Mouse (Mus musculus) Muller cell, postnatal 12 days (primary cell): Measurements from ENCODE around the gene Nkg7.
"Not testable (repeated sequence)": the region's sequence is repeated elsewhere in the genome, so short reads cannot be mapped to it uniquely, and the experiment has no call there.

Experiments used
- DNase-seq: peaks from one replicate; pipeline ENCODE4 v3.0.0-alpha.2; 2015; ENCODE audit errors: inconsistent ontology term

Nkg7 gene

GRCm38 (mm10) chr7:43436341-43437255 lies at the start of gene Nkg7:
Gene Nkg7 (plus strand): TSS chr7:43437073.
- DNase-seq = no peak

- DNase-seq = no peak
These were observed 44.3 kb upstream of the Nkg7 start for GRCm38 (mm10) chr7:43392349-43393121.

- DNase-seq = peak; percentile 77
These were observed 37.4 kb upstream of the Nkg7 start for GRCm38 (mm10) chr7:43399501-43399900.

DNA sequence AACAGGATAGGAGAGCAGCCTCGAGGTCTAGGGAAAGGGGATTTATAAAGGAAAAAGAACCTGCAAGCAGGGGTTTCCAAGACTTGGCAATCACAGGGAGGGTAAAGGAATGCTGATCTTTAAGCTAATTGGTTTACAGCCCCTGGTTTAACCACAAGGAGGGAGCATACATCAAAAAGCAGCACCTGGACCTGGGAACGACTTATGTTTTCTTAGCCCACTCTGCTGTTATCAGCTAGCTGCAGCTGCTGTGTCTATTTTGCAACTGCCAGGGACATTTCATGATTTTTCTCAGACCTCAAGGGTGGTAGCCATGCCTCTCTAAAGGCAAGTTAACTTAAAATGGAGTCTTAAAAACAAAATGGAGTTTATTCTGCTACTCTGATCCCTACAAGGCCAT lies 34.2 kb upstream of the Nkg7 start:
- DNase-seq = no peak

DNA sequence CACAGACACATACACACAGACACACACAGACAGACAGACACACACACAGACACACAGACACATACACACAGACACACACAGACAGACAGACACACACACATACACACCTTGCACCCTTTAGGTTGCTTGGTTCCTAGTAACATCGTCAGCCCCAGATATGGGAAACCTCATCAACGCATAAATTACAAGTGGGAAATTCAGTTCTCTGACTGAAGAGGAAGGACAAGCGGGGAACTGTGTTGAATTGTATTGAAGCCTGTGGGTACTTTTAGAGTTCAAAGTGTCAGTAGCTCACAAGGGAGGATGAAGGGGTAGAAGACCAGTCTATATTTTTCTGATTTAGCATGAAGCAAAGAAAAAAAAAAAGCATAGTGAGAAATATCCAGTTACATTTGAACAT lies 29.3 kb upstream of the Nkg7 start:
- DNase-seq = no peak

DNA sequence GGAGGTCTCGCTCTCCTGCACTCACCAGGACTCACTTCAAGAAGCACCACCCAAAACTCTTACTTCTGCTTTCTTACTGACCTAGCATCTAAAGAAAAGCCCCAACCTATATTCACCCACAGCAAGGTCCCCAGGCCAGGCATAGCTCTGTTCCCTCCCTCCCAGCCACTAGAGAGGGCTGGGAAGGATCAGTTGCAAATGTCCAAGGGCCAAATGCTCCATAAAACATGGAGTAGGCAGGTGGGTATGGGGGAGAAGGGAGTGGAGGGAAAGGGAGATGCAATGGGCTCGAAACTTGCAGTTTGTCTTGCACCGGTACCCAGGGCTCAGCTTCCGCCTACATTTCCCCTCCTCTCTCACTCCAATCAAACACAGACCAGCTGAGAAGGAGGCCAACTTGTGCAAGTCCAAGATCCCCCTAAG lies 28.7 kb upstream of the Nkg7 start, which contains the start of gene Siglecg:
Gene Siglecg, plus strand, starts transcription at position 74 of the 423 bp plus-strand sequence.
- DNase-seq = no peak

DNA sequence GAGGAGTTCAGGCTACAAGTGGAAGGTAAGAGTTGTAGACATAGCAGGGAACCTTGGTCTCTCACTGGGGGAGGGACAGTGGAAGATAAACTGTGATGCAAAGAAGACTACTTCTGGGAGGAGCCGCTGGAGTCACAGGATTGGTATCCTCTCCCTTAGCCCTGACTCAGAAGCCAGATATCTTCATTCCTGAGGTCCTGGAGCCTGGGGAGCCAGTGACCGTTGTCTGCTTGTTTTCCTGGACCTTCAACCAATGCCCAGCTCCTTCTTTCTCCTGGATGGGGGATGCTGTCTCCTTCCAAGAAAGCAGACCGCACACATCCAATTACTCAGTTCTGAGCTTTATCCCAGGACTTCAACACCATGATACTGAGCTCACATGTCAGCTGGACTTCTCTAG lies 27.8 kb upstream of the Nkg7 start:
- DNase-seq = peak; percentile 40

GRCm38 (mm10) chr7:43411724-43412123 lies 25.1 kb upstream of the Nkg7 start:
- DNase-seq = not testable (repeated sequence)

DNA sequence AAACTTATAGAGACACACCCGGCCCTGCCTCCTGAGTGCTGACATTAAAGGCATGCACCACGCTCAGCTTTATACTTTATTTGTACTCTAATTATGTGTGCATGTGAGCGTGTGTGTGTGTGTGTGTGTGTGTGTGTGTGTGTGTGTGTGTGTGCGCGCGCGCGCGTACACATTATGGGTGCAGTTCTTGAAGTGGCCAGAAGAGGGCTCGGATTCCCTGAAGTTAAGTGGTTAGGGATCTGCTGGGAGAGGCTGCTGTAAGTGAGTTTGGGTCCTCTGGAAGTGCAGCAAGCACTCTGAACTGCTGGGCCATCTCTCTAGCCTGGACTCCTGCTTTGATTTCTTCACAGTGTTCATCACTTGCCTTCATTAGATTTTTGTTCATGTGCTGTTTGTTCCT lies 19.6 kb upstream of the Nkg7 start:
- DNase-seq = no peak

- peak; percentile 72 for DNase-seq
These were observed 13.8 kb upstream of the Nkg7 start for GRCm38 (mm10) chr7:43422995-43423617.

DNA sequence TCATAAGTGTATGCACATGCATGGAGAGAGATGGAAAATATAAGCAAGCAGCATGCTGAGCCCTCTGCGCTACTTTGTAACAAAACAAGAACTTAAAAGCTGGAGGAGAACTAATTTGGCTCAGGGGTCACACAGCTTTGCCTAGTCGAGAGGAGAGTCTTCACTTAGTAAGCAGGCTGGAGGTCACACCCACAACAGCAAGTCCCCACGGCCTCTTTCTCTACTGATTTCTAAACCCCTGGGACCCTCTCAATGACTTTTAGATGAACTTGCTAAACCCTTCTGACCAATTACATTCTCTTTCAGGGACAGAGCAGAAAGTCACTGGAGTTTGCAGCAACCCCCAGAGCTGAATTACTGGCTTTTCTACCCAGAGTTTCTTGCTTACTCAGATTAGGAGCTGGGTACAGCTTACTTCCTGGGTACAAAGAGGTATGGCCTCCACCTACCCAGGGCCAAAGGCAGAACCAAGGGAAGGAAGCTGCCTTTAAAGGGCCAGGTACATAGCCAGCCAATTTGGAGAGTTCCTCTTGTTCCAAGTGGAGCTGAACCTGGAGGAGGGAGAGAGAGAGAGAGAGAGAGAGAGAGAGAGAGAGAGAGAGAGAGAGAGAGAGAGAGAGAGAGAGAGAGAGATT lies 12.8 kb upstream of the Nkg7 start:
- no peak for DNase-seq

DNA sequence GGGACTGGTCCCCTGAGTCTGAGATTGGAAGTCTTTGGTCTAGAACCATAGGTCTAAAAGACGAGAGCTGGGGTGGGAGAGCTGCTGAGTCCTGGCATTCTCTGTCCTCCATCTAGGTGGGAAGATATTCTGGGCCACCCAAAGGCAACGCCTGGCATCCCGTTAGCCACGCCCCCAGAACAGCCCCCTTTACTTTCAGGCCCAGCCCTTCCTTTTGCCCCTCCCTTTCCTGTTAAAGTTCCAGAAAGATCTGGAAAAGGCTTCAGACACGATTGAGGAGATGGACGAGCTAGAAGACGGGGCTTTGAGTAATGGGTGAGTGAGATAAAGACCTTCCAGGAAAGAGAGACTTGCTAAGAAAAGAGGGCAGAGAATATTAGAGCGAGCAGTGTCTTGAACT lies 9.5 kb upstream of the Nkg7 start, which contains the start of gene Lim2:
Gene Lim2, plus strand, starts transcription at position 265 of the 400 bp plus-strand sequence.
- DNase-seq = no peak

DNA sequence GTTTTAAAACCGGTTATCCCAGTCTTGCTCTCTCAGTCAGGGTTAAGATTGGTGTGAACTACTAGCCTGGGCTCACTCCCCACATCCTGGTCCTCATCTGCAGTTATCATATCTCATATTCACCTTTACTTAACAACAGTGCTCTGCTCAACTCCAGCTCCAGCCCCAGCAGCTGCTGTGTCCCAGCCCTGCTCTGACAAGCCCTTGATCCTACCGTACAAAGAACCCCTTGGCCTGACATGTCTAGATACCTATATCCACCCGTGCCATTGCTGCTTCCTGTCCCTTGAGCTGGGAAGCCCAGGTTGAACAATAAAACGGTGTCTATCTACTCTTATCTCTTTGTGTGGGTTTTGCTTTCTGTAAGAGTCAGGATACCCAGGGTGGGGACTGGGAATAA lies 7.4 kb upstream of the Nkg7 start:
- DNase-seq = no peak

DNA sequence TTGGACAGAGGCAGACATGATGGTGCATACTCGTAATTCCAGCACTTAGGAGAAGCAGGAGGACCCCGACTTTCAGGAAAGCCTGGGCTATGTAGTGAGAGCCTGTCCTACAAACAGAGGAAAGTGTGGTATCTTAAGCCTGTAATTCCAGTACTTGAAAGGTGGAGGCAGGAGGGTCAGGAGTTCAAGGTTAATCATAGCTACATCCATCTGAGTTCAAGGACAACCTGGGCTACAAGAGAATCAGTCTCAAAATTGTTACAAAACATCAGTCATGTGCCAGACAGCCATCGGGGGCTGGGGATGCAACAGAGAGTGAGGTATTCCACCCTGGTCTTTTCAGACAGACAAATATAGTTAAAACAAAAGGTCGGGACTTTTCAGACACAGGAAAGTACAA lies 4.0 kb upstream of the Nkg7 start:
- no peak for DNase-seq

DNA sequence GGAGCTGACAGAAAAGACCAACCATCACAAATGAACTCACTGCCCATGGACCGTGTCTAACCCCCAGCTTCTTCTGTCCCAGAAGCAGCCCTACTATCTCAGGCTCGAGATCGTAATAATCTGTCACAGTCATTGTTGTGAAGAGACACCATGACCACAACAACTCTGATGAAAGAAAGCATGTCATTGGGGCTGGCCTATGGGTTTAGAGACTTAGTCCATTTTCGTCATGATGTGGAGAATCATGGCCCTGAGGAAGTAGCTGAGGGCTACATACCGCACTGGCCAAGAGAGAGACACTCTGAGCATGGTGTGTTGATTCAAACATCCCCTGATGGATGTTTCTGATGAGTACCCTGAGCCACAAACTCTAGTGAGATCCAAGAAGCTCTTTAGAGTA lies 2.2 kb upstream of the Nkg7 start:
- no peak for DNase-seq

GRCm38 (mm10) chr7:43438611-43439010 lies 1.7 kb downstream of the Nkg7 start:
- no peak for DNase-seq

GRCm38 (mm10) chr7:43440482-43440881 lies 3.6 kb downstream of the Nkg7 start, which contains the start of gene Cldnd2:
Gene Cldnd2 (plus strand): TSS chr7:43440782.
- no peak for DNase-seq

GRCm38 (mm10) chr7:43441071-43441470 lies 4.2 kb downstream of the Nkg7 start:
- no peak for DNase-seq

GRCm38 (mm10) chr7:43442684-43443083 lies 5.8 kb downstream of the Nkg7 start:
- DNase-seq = no peak

GRCm38 (mm10) chr7:43443126-43443916 lies 6.4 kb downstream of the Nkg7 start:
- DNase-seq = peak; percentile 86

DNA sequence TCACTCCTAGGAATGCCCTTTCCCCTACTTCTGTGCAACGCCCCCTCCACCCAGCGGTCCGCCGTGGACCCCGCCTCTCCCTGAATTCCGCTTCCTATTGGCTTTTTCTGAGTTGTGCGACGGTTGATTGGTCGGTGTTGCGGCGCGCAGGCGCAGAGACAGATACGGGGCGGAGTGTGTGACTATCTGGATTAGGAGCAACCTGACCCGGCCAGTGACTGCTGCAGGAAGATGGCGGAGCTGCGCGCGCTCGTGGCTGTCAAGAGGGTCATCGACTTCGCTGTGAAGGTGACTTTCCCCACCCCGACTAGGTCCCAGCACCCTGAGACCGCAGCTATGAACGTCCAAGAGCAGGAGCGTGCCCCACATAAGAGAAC lies 7.0 kb downstream of the Nkg7 start, which contains the start of the genes Etfb and Gm45233:
Gene Etfb, plus strand, starts transcription at position 167 of the 377 bp plus-strand sequence.
Gene Gm45233, plus strand, starts transcription at position 212 of the 377 bp plus-strand sequence.
- peak; percentile 98 for DNase-seq
